Mouse (Mus musculus) lung, postnatal 0 days (tissue): ENCODE measurements around the gene Pitpnb. TPM values are rescaled to one million over a fixed set of nuclear protein-coding genes. Genes with fewer than 3 reads are reported as not detected.

Experiments used
- ATAC-seq: fragments of 200-750 bp; cut with Nextera tagmentation; 2 replicates; pipeline ENCODE4 v1.8.0; 2017; ENCODE audit warnings: moderate library complexity
- DNase-seq: peaks from one replicate; pipeline ENCODE4 v3.0.0-alpha.2; 2016; ENCODE audit warnings: low spot score
- H3K27ac ChIP-seq: fragments of 300-500 bp; sonication (generic); 2 replicates; pipeline ENCODE4 v1.5.1; 2014; ENCODE audit warnings: antibody characterized with exemption, mild to moderate bottlenecking, low read length, mixed read lengths
- H3K27me3 ChIP-seq: fragments of 300-500 bp; sonication (generic); replicated peaks from 2 replicates; pipeline ENCODE4 v1.6.1; 2014; ENCODE audit warnings: low read length, mixed read lengths; ENCODE audit not compliant: insufficient read depth
- H3K36me3 ChIP-seq: fragments of 300-500 bp; sonication (generic); 2 replicates; pipeline ENCODE4 v1.6.1; 2014; ENCODE audit warnings: low read length, mixed read lengths; ENCODE audit not compliant: insufficient read depth
- H3K4me1 ChIP-seq: fragments of 300-500 bp; sonication (generic); 2 replicates; pipeline ENCODE4 v1.6.1; 2014; ENCODE audit warnings: antibody characterized with exemption, low read depth, low read length, mixed read lengths; ENCODE audit not compliant: insufficient read depth
- H3K4me2 ChIP-seq: fragments of 300-500 bp; sonication (generic); replicated peaks from 2 replicates; pipeline ENCODE4 v1.6.1; 2014; ENCODE audit warnings: low read depth, mild to moderate bottlenecking, low read length, moderate library complexity, mixed read lengths
- H3K4me3 ChIP-seq: fragments of 300-500 bp; sonication (generic); 2 replicates; pipeline ENCODE4 v1.5.1; 2014; ENCODE audit warnings: low read depth, low read length
- H3K9ac ChIP-seq: fragments of 300-500 bp; sonication (generic); replicated peaks from 2 replicates; pipeline ENCODE4 v1.6.1; 2014; ENCODE audit warnings: low read depth, mild to moderate bottlenecking
- H3K9me3 ChIP-seq: fragments of 300-500 bp; sonication (generic); 2 replicates; pipeline ENCODE4 v1.6.1; 2016; ENCODE audit warnings: low read length, mixed read lengths
- CTCF ChIP-seq: IDR thresholded peaks from 2 replicates; pipeline ENCODE4 v1.5.1; 2016; ENCODE audit warnings: antibody characterized with exemption, mild to moderate bottlenecking
- EP300 ChIP-seq: IDR thresholded peaks from 2 replicates; pipeline ENCODE4 v1.6.1; 2016; ENCODE audit warnings: antibody characterized with exemption, mild to moderate bottlenecking, control low read depth
- WGBS: fragments of 180-500 bp; shearing (Covaris S2); extraction: QIAGEN DNeasy Blood & Tissue Kit; methylation state at CpG from one replicate; pipeline ENCODE4 v1.1.7; 2014; 5-methylcytosine and 5-hydroxymethylcytosine counted together
- polyA plus RNA-seq: library from polyadenylated mRNA; unstranded; fragments of >200 nt; fragmentation: Nextera tagmentation; extraction: Ambion mirVana; gene quantifications from 2 replicates; pipeline ENCODE4 v1.2.1, GENCODE M21; 2015

Pitpnb gene
- 56.4 and 57.1 TPM in 2 replicates for polyA plus RNA-seq

DNA sequence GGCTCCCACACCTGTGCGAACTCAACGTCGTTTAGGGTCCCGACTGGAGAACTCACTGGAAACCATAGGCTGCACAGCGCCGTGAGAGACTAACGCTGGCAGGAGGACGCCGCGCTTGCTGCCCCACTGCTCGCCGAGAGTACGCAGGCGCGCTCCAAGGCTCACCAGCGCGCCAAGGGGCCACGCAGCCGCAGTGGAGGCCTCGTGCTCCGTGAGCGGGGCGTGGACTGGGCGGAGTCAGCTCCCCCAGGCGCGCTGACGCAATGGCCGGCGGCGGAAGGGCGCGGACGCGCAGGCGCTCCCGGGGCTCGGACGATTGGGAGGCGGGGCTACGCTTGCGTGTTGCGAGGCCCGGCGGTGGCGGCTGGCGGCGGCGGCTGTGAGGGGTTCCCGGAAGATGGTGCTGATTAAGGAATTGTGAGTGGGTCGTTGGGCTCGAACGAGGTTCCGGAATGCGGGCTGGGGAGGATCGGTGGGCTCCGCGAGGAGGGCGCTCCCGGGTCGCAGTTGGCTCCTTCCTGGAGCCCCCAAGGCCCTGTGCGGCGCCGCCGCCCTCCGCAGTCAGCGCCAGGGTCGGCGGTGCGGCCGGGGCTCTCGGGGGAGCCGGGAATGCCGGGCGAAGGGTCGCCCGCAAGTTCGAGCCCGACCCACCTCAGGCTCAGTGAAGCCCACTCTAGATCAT is at the start of gene Pitpnb:
Gene Pitpnb, plus strand, starts transcription at position 347 of the 682 bp plus-strand sequence.
- Histone ChIP-seq H3K4me3 (peak within 1 kb of the TSS; percentile 97), H3K9me3 (no peaks in the 10 kb centered on the region; the same call in 1 of the 2 replicates), H3K27ac (peak within 1 kb of the TSS; percentile 85), H3K9ac (peak within 1 kb of the TSS; percentile 95), H3K4me1 (peaks cover 7% of the 10 kb centered on the region; the same call in 1 of the 2 replicates), H3K27me3 (no peaks in the 10 kb centered on the region), H3K4me2 (peak within 1 kb of the TSS; percentile 85), H3K36me3 (no peaks in the 10 kb centered on the region)
- DNase-seq (peak; percentile 98), ATAC-seq (peak; percentile 100)
- TF ChIP-seq EP300 (no peak), CTCF (peak; percentile 53)
- under 1% methylated on average over 64 of the region's 78 CpGs for WGBS

DNA sequence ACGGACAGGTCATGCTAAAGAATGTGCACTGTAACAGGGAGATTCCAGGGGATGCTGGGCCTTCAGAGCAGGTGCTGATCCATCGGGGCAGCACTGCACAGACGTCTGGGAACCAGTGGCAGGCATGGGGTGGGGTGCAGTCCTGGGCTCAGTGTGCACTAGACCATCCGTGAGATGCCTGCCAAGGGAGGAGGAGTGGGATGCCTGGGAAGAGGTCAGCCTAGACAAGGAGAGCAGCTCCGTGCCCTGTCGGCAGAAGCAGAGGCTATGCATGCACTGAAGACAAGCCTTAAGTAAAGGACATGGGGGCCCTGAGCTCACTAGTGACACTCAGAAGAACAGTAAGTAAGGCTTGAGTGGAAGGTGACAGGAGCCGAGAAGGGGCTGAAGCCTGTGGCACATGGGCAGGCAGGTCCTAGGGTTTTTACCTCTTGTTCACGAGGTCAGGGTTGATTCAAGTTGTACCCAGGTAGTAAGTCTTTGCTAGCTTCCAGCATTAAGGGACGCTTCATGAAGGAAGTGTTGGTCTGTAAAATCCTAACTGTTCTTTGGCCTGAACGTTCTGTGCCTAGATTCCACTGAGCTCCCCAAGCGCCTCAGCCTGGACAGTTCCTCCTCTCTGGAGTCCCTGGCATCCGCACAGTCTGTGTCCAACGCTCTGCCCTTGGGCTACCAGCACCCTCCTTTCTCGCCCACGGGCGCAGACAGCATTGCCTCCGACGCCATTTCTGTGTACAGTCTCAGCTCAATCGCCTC is 46.0 kb upstream of the Pitpnb start:
- H3K27me3 ChIP-seq, result no peaks in the 10 kb centered on the region
- no peak overlapping the region for H3K9ac ChIP-seq
- DNase-seq (no peak), ATAC-seq (no peak)
- H3K36me3 ChIP-seq, result peaks cover 4% of the 10 kb centered on the region
- no peaks in the 10 kb centered on the region for H3K9me3 ChIP-seq
- H3K4me2 ChIP-seq, result no peak overlapping the region
- no peak overlapping the region for H3K4me3 ChIP-seq
- TF ChIP-seq CTCF (no peak), EP300 (no peak)
- WGBS, result 86% methylated on average over 19 of the region's 19 CpGs
- H3K4me1 ChIP-seq, result no peaks in the 10 kb centered on the region
- H3K27ac ChIP-seq, result no peak overlapping the region

DNA sequence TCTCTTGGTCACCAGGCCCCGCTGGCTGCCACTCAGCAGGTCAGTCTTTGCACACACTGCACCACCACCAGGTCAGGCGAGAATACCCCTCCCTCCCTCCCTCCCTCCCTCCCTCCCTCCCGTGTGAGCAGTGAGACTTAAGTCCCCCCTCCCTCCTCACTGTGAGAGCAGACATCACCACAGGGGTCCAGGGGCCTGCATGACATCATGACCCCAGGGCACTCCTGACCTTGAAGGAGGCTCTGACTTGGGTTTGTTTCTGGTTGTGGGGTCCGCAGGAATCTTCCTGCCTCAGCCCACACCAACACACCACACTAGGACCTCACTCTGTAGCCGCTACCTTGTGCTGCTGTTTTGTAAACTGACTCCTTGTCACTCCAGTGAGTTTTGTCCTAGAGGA is 43.0 kb upstream of the Pitpnb start:
- H3K27me3 ChIP-seq, result no peaks in the 10 kb centered on the region
- H3K9ac ChIP-seq, result no peak overlapping the region
- H3K4me1 ChIP-seq, result no peaks in the 10 kb centered on the region
- no peak overlapping the region for H3K27ac ChIP-seq
- H3K9me3 ChIP-seq, result no peaks in the 10 kb centered on the region
- DNase-seq, result no peak
- WGBS, result 72% methylated on average over 5 of the region's 5 CpGs
- ATAC-seq, result no peak
- TF ChIP-seq EP300, result no peak
- H3K4me3 ChIP-seq, result no peak overlapping the region
- peaks cover 4% of the 10 kb centered on the region; the same call in 1 of the 2 replicates for H3K36me3 ChIP-seq
- no peak overlapping the region for H3K4me2 ChIP-seq

DNA sequence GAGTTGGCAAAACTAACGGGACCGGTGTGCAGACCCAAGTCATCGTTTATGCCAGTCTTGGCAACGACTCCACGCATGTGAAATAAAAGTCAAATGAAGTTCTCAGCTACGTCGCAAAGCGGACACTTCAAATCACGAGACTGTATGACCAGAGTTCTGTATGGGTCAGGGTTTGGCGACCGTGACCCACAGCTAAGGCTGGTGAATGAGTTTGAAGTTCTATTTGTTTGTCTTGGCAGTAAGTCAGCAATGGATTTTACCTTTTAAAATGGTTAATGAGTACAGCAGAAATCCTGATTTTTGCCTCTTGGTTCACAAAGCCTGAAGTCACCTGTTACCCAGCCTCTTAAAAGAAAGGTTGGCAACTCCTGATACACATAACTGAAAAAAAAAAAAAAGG is 42.1 kb upstream of the Pitpnb start:
- H3K27ac ChIP-seq, result no peak overlapping the region; the same call in 1 of the 2 replicates

DNA sequence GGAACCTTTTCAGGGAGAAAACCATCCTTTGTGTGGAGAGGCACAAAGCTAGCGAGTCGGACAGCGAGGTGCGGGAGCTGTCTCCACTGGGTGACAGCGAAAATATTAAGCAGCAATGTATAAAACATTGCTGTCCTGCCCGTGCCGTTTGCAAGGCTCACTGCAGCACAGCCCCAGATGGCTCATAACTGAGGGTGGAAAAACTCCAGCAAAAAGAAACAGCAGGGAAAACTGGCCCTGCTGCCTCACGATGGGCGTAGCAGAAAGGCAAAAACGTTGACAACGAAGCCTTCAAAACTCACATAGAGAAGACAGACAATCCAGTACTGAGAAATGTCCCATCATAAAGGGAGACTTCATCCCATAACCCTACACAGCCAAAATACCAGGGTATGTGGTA is 40.5 kb upstream of the Pitpnb start:
- Histone ChIP-seq H3K4me2 (no peak overlapping the region), H3K27ac (no peak overlapping the region), H3K27me3 (no peaks in the 10 kb centered on the region), H3K4me3 (no peak overlapping the region), H3K36me3 (no peaks in the 10 kb centered on the region), H3K4me1 (no peaks in the 10 kb centered on the region), H3K9me3 (no peaks in the 10 kb centered on the region), H3K9ac (no peak overlapping the region)
- TF ChIP-seq EP300, result no peak
- TF ChIP-seq CTCF, result no peak
- no peak for DNase-seq
- WGBS, result 85% methylated on average over 11 of the region's 11 CpGs
- ATAC-seq, result no peak

More for the DNA sequence above, 42.1 kb upstream of the Pitpnb start:
- Histone ChIP-seq H3K27me3 (no peaks in the 10 kb centered on the region), H3K36me3 (peaks cover 4% of the 10 kb centered on the region; the same call in 1 of the 2 replicates), H3K4me1 (no peaks in the 10 kb centered on the region), H3K4me2 (no peak overlapping the region), H3K9me3 (no peaks in the 10 kb centered on the region), H3K4me3 (no peak overlapping the region), H3K9ac (no peak overlapping the region)
- ATAC-seq (peak; percentile 58), DNase-seq (peak; percentile 52)
- 62% methylated on average over 11 of the region's 11 CpGs for WGBS
- TF ChIP-seq CTCF (no peak), EP300 (no peak; the same call in 1 of the 2 replicates)

DNA sequence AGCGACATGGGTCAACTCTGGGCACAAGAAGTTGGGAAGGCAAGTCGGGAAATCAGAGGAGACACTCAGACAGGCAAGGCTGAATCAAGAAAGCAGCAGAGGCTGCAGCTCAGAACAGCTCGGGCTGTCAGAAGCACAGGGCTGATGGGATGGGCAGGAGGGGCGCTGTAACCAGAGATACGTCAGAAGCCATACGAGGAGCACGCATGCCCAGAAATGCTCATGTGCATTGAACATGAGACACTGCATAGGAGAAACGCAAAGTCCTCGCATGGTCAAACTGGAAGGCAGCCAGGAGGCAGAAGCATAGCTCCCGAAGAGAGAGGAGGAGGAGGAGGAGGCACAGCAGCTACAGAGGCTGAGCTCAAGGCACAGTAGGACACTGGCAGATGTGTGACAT is 38.9 kb upstream of the Pitpnb start:
- DNase-seq, result peak; percentile 32

More for the DNA sequence above, 38.9 kb upstream of the Pitpnb start:
- Histone ChIP-seq H3K27ac (no peak overlapping the region), H3K4me1 (no peaks in the 10 kb centered on the region), H3K36me3 (no peaks in the 10 kb centered on the region), H3K9me3 (no peaks in the 10 kb centered on the region), H3K9ac (no peak overlapping the region), H3K4me3 (no peak overlapping the region), H3K27me3 (no peaks in the 10 kb centered on the region), H3K4me2 (no peak overlapping the region)
- ATAC-seq, result no peak
- WGBS, result 38% methylated on average over 10 of the region's 10 CpGs
- TF ChIP-seq EP300, result no peak
- TF ChIP-seq CTCF, result no peak
